Mouse (Mus musculus): ENCODE measurements around the gene Zdhhc5.

Zdhhc5 gene

GRCm38 (mm10) chr2:84714811-84715561 is at the start of gene Zdhhc5:
Gene Zdhhc5, minus strand, starts transcription at chr2:84715180.
- DNase-seq (ENCODE audit: low spot score) = peak; percentile 96

- DNase-seq (ENCODE audit: low spot score) = no peak
Measured at GRCm38 (mm10) chr2:84762818-84763217, 47.8 kb upstream of the Zdhhc5 start.

GRCm38 (mm10) chr2:84762295-84762694 is 47.3 kb upstream of the Zdhhc5 start:
- DNase-seq (ENCODE audit: low spot score) = no peak

GRCm38 (mm10) chr2:84761840-84762239 is 46.9 kb upstream of the Zdhhc5 start:
- no peak for DNase-seq (ENCODE audit: low spot score)

- DNase-seq (ENCODE audit: low spot score) = no peak
Measured at GRCm38 (mm10) chr2:84761309-84761708, 46.3 kb upstream of the Zdhhc5 start.

GRCm38 (mm10) chr2:84760777-84761176 is 45.8 kb upstream of the Zdhhc5 start:
- DNase-seq (ENCODE audit: low spot score) = no peak

GRCm38 (mm10) chr2:84758542-84759127 is 43.7 kb upstream of the Zdhhc5 start:
- DNase-seq (ENCODE audit: low spot score) = peak; percentile 68

- DNase-seq (ENCODE audit: low spot score) = no peak
Measured at GRCm38 (mm10) chr2:84757026-84757682, 42.2 kb upstream of the Zdhhc5 start.

GRCm38 (mm10) chr2:84756245-84756644 is 41.3 kb upstream of the Zdhhc5 start:
- no peak for DNase-seq (ENCODE audit: low spot score)

GRCm38 (mm10) chr2:84750115-84750514 is 35.1 kb upstream of the Zdhhc5 start:
- no peak for DNase-seq (ENCODE audit: low spot score)

- no peak for DNase-seq (ENCODE audit: low spot score)
Measured at GRCm38 (mm10) chr2:84744126-84744525, 29.1 kb upstream of the Zdhhc5 start.

GRCm38 (mm10) chr2:84743561-84743960 is 28.6 kb upstream of the Zdhhc5 start, which contains the start of gene Gm19426:
Gene Gm19426, minus strand, starts transcription at chr2:84743655.
- no peak for DNase-seq (ENCODE audit: low spot score)

- no peak for DNase-seq (ENCODE audit: low spot score)
Measured at GRCm38 (mm10) chr2:84742451-84743283, 27.7 kb upstream of the Zdhhc5 start.

- DNase-seq (ENCODE audit: low spot score) = no peak
Measured at GRCm38 (mm10) chr2:84741841-84742450, 27.0 kb upstream of the Zdhhc5 start.

- no peak for DNase-seq (ENCODE audit: low spot score)
Measured at GRCm38 (mm10) chr2:84740608-84741333, 25.8 kb upstream of the Zdhhc5 start.

- no peak for DNase-seq (ENCODE audit: low spot score)
Measured at GRCm38 (mm10) chr2:84738271-84738911, 23.4 kb upstream of the Zdhhc5 start.

GRCm38 (mm10) chr2:84737451-84737925 is 22.5 kb upstream of the Zdhhc5 start:
- DNase-seq (ENCODE audit: low spot score) = no peak

- no peak for DNase-seq (ENCODE audit: low spot score)
Measured at GRCm38 (mm10) chr2:84736312-84737161, 21.6 kb upstream of the Zdhhc5 start.

GRCm38 (mm10) chr2:84735346-84735920 is 20.5 kb upstream of the Zdhhc5 start:
- DNase-seq (ENCODE audit: low spot score) = no peak

Data from layer of hippocampus, adult 9-10 months (tissue).